Mouse (Mus musculus): ENCODE measurements around the gene Pitpnm1.
"Not testable (repeated sequence)": the region's sequence is repeated elsewhere in the genome, so short reads cannot be mapped to it uniquely, and the experiment has no call there.

Pitpnm1 gene

GRCm38 (mm10) chr19:4119716-4120487 is 20.1 kb downstream of the Pitpnm1 start:
- DNase-seq = no peak

GRCm38 (mm10) chr19:4120496-4120895 is 20.7 kb downstream of the Pitpnm1 start:
- no peak for DNase-seq

GRCm38 (mm10) chr19:4121097-4121805 is 21.5 kb downstream of the Pitpnm1 start:
- DNase-seq = peak; percentile 99

DNA sequence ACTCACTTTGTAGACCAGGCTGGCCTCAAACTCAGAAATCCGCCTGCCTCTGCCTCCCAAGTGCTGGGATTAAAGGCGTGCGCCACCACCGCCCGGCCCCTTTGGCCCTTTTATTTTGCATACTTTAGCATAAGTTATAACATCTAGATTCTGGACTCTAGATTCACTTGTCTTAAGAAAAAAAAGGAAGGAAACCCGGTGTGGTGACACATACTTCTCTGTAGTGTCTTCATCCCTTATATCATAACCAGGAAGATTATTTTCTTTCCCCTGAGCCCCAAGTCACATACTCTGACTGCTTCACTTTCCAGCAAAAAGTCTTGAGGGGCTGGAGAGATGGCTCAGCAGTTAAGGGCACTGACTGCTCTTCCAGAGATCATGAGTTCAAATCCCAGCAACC is 22.1 kb downstream of the Pitpnm1 start:
- DNase-seq = not testable (repeated sequence)

DNA sequence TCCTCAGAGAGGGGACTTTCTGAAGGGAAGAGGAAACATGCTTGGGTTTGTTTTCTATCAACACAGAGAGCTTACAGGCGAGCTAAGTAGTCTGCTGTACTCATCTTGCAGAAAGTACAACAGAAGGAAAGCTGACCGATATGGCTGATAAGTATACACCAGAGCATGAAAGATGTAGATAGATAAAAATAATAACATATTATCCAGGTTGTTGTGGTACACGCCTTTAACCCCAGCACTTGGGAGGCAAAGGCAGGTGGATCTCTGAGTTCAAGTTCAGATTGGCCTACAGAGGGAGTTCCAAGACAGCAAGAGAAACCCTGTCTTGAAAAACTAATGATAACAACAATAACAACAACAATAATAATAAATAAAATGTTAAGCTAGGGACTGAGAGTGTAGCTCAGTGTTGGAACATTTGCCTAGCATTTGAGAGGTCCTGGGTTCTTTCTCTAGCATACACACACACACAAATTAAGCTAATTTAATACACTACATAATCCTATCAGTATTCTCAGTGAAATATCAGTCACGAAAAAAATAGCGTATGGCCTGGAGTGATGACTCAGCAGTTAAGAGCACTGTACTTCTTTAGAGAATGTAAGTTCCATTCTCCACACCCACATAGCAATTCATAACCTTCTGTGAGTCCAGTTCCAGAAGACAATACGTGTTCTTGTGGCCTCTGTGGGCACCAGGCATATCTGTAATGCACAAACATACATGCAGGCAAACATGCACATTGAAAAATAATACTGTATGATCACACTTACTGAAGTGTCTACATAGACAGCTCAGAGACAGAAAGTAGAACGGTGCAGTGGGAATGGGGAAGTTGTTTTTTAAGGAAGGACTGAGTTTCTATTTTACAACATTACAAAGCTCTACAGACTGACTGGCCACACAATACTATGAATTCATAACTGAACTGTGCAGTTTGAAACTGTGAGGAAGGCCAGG is 22.9 kb downstream of the Pitpnm1 start:
- DNase-seq = no peak

DNA sequence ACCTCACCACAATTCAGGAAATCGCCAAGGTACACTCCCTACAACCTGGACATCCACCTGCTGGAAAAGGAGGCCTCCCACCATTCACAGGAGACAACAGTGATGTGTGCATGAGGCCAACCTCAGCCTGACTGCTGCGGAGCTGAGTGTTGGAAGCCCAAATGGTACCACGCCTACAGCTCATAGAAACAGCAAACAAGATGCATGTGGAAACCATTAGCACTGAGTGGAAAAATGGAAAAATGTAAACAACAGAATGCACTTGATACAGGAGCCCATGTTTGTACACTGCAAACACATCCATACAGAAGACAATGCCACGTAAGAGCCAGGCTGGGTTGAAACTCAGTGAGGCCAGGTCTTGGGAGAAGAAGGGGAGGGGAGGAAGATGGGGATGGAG is 24.6 kb downstream of the Pitpnm1 start:
- DNase-seq = no peak

GRCm38 (mm10) chr19:4125268-4125667 is 25.5 kb downstream of the Pitpnm1 start:
- not testable (repeated sequence) for DNase-seq

DNA sequence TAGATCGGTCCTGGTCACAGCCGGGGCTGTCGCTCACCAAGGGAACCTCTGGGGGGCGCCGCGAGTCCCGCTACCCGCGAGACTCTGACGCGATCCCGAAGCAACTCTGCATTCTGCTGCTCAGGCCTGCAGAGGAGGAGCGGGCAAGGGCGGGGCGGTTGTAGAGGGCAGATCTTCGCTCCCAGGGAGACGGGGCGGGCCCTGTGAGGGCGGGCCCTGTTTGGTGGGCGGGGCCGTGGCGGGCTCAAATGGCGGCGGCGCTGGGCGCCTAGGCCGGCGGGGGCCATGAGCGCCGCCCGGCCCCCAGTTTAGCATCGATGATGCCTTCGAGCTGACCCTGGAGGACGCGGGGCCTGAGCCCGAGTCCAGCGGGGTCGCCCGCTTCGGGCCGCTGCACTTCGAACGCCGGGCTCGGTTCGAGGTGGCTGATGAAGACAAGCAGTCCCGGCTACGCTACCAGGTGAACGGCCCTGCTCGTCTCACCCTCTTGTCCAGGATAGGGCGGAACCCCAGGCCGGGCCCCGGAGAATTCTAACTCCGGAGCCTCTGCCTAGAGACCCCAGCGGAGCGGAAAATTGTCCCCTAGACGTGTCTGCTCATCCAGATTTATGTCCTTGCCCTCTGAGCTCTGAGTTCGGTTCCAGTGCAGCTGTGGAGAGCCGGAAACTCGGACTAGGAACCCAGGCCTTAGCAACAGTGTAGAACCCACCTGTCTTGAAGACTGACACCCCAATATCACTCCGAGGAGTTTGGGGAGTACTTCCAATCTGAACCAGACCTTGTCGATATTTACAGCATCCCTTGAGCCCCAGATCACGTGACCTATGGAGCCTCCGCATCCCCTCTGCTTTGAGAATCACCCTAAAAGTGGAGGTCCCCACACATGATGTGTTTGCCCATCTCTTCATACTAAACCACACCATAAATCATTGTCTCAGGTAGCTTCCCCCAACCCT is 26.2 kb downstream of the Pitpnm1 start, which contains the start of gene Aip:
Gene Aip (minus strand): TSS at position 118 of the 956 bp plus-strand sequence.
- DNase-seq = peak; percentile 98

GRCm38 (mm10) chr19:4126759-4127495 is 27.1 kb downstream of the Pitpnm1 start:
- DNase-seq = no peak

GRCm38 (mm10) chr19:4129462-4129861 is 29.7 kb downstream of the Pitpnm1 start:
- no peak for DNase-seq

GRCm38 (mm10) chr19:4130106-4130505 is 30.3 kb downstream of the Pitpnm1 start:
- DNase-seq = no peak

DNA sequence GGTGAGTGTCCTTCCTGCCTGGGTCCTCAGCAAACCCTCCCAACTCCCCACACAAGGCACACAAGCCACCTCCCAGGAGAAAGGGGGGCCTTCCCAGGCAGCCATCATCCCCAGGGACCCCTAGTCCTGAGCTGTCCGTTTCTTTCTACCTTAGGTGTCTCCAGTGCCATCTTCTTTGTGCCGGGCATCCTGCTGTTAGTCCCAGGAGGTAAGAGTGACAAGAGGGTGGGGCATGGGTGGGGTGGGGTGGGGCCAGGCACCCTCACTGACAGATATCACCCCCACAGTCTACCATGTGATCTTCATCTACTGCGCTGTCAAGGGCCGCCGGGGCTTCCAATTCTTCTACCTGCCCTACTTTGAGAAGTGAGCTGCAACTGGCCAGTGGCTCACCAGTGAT is 31.3 kb downstream of the Pitpnm1 start:
- DNase-seq = no peak

- DNase-seq = no peak
These were observed 32.0 kb downstream of the Pitpnm1 start for GRCm38 (mm10) chr19:4131768-4132167.

GRCm38 (mm10) chr19:4134354-4134753 is 34.6 kb downstream of the Pitpnm1 start:
- DNase-seq = no peak

GRCm38 (mm10) chr19:4135229-4135962 is 35.6 kb downstream of the Pitpnm1 start:
- DNase-seq = not testable (repeated sequence)

DNA sequence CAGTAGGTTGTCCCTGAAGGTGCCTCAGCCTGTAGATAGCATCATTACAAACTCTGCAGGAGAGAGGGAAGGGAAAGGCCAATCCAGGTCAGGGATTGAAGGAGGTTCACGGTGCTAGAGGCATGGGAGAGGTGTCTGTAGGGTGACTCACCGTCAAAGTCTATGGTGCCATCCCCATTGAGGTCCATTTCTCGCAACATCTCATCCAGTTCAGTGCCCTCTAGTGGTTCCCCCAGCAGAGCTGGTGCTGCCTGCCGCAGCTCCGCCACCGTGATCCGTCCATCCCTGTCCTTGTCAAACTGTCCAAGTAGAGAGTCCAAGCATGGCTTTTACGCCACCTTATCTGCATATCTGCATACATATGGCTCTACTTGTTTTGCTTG is 36.2 kb downstream of the Pitpnm1 start:
- not testable (repeated sequence) for DNase-seq

DNA sequence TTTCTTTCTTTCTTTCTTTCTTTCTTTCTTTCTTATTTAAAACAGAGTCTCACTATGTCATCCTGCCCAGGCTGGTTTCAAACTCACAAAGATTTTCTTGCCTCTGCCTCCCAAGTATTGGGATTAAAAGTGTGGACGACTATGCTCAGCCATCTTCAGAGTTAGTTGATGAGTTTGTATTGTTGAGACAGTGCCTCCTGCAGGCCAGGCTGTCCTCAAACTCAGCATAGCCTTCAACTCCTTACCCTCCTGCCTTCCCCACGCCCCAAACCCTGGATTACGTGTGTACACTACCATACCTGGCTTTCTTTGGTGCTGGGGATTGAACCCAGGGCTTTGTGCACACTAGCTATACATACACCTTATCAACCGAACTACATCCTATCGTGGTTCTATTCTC is 36.7 kb downstream of the Pitpnm1 start:
- no peak for DNase-seq

GRCm38 (mm10) chr19:4137913-4138312 is 38.1 kb downstream of the Pitpnm1 start:
- no peak for DNase-seq

DNA sequence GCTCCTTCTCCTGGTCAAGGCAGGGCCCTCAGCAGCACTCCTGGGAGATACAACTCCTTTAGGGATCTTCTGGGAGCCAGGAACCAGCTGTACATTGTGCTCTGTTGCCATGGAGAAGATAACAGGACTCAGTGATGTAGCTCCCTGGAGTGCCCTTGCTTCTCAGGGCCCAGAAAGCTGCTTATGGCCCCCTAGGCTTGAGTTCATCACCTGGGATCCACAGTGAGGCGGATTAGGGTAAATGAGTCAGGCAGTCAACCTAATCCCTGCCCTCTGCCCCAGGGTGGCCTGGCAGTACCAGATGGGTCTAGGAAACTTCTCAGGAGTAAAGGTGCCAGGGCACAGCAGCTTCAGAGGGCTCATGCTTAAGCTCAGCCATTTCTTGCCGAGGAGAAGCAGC is 39.6 kb downstream of the Pitpnm1 start, which contains the start of gene Gpr152:
Gene Gpr152 (plus strand): TSS at position 342 of the 400 bp plus-strand sequence.
- DNase-seq = no peak

GRCm38 (mm10) chr19:4140147-4140546 is 40.3 kb downstream of the Pitpnm1 start:
- no peak for DNase-seq

Data from kidney, adult 11 months (tissue).